7 mouse cellular contexts compared by ENCODE assay signal in the genomic region with DNA sequence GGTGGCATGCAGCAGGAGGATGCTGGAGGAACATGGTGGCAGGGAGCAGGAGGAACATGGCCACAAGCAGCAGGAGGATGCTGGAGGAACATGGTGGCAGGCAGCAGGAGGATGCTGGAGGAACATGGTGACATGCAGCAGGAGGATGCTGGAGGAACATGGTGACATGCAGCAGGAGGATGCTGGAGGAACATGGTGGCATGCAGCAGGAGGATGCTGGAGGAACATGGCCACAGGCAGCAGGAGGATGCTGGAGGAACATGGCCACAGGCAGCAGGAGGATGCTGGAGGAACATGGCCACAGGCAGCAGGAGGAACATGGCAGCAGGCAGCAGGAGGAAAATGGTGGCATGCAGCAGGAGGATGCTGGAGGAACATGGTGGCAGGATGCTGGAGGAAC. TPM values are rescaled to one million over a fixed set of nuclear protein-coding genes. Genes with fewer than 3 reads are reported as not detected.
DNase-seq lines count a peak whose midpoint lies in the region; ATAC-seq and TF ChIP-seq lines count a peak whose summit lies in the region.
"Not testable (repeated sequence)": the region's sequence is repeated elsewhere in the genome, so short reads cannot be mapped to it uniquely, and the experiment has no call there.

No protein-coding gene starts in this region.

- H3K4me1 ChIP-seq in midbrain, embryonic 11.5 days (ENCODE audit: control insufficient read depth, insufficient read depth, low read length): not testable (repeated sequence)

- not testable (repeated sequence) for H3K9ac ChIP-seq in midbrain, embryonic 11.5 days (ENCODE audit: low read length)

- not testable (repeated sequence) for ATAC-seq in midbrain, embryonic 11.5 days (ENCODE audit: low FRiP score)

- not testable (repeated sequence) for H3K27me3 ChIP-seq in midbrain, embryonic 11.5 days (ENCODE audit: control insufficient read depth, insufficient read depth, low read length)

- not testable (repeated sequence) for H3K9me3 ChIP-seq in midbrain, embryonic 11.5 days (ENCODE audit: control insufficient read depth, low read length)

- H3K4me2 ChIP-seq in midbrain, embryonic 11.5 days: not testable (repeated sequence)

- not testable (repeated sequence) for H3K27ac ChIP-seq in left cerebral cortex, adult 2 months; midbrain, embryonic 11.5 days (ENCODE audit: low read depth, low read length)

- H3K36me3 ChIP-seq in midbrain, embryonic 11.5 days (ENCODE audit: control insufficient read depth, insufficient read depth, low read length): not testable (repeated sequence)

- TF ChIP-seq CTCF in left cerebral cortex, adult 2 months (IDR thresholded peaks at IDR 0.05): not testable (repeated sequence)

- intact Hi-C loops in heart, postnatal 25 days (cut with DNase I); left cerebral cortex, adult 2 months (cut with DNase I): not testable (repeated sequence)

- H3K4me3 ChIP-seq in left cerebral cortex, adult 2 months; midbrain, embryonic 11.5 days (ENCODE audit: low read depth, low read length): not testable (repeated sequence)

- peak; percentile 66 to 71 for DNase-seq in adrenal gland, postnatal 4 days (ENCODE audit: low spot score in 2 of 2)
- peak; percentile 39 to 44 for DNase-seq in frontal cortex, postnatal 10 days (ENCODE audit: low spot score in 2 of 2)
- peak; percentile 28 for DNase-seq in heart, postnatal 25 days (ENCODE audit: low spot score)
- DNase-seq in left cerebral cortex, adult 2 months (ENCODE audit: extremely low spot score in 1 of 2, low spot score in 2 of 2): peak; percentile 41 to 47
- DNase-seq in midbrain, embryonic 11.5 days (ENCODE audit: low spot score, missing footprints): peak; percentile 14
- DNase-seq in spleen, adult 18-20 months: peak; percentile 32 to 49
- DNase-seq in thymus, postnatal 14 days: peak; percentile 43

RNA-seq across cellular contexts. Expression of a gene that starts 36.3 kb away (rescaled TPM):
- 10 to 100 TPM; 13.2 to 16.8 TPM for total RNA-seq in adrenal gland, postnatal 4 days (2021)
- total RNA-seq in heart, postnatal 25 days (2021): 10 to 100 TPM; 22.5 to 30.5 TPM
- total RNA-seq in left cerebral cortex, adult 2 months (2021): 10 to 100 TPM; 25.9 to 30.2 TPM
- 18.6 and 21.4 TPM in 2 replicates for polyA plus RNA-seq in midbrain, embryonic 11.5 days (2014; fragmentation: Nextera tagmentation; extraction: Ambion mirVana)

Comparison
In these comparisons a context has a peak if more than half of its experiments do, and no peak if none do; other contexts are left out.
1. DNase-seq: peak in every context shown above with its lines; median percentile 68 in adrenal gland, postnatal 4 days; 44 in left cerebral cortex, adult 2 months; 43 in thymus, postnatal 14 days; 42 in frontal cortex, postnatal 10 days; 40 in spleen, adult 18-20 months; 28 in heart, postnatal 25 days; 14 in midbrain, embryonic 11.5 days.